Mouse (Mus musculus): ENCODE data around the gene Itgb2l.

DNA sequence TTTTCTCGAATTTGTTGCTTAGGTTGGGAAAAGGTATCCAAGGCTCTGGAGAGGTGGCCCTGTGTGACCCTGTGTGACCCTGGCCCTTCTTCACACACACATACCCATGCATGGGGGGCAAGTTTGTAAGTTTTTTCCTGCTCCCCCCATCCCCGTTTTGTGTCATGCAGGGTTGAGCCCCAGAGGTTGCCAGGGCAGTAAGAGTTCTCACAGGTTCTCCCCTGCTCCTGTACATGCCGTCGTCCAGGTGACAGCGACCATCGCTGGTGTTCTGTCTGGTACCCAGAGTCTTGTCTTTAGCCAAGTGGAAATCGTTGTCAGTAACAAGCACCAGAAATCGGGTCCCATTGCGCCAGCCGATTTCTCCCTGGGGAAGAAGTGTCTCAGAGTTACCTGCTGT, 10.2 kb downstream of the Itgb2l start:
- TF ChIP-seq ZC3H11A (IDR thresholded peaks at IDR 0.05; ENCODE audit: borderline replicate concordance, low read depth, low read length), result no peak
- no peak for TF ChIP-seq MAFK (IDR thresholded peaks at IDR 0.05; ENCODE audit: insufficient read depth, low read depth, low read length)
- TF ChIP-seq HCFC1 (IDR thresholded peaks at IDR 0.05; ENCODE audit: borderline replicate concordance, insufficient read depth, low read length), result no peak
- TF ChIP-seq CHD2 (IDR thresholded peaks at IDR 0.05; ENCODE audit: low read depth, low read length), result no peak

Data from ES-E14 (cell line).